Mouse (Mus musculus): ENCODE measurements around the gene Vmn2r67. TPM values are rescaled to one million over a fixed set of nuclear protein-coding genes. Genes with fewer than 3 reads are reported as not detected.
"Not testable (repeated sequence)": the region's sequence is repeated elsewhere in the genome, so short reads cannot be mapped to it uniquely, and the experiment has no call there.

Gene Vmn2r67
- total RNA-seq (2012; rRNA removed): not detected in 2 replicates
- total RNA-seq (2014; rRNA removed): not detected in 2 replicates
- not detected in 2 replicates for polyA plus RNA-seq (2012; ENCODE audit: insufficient read length, low read depth)

DNA sequence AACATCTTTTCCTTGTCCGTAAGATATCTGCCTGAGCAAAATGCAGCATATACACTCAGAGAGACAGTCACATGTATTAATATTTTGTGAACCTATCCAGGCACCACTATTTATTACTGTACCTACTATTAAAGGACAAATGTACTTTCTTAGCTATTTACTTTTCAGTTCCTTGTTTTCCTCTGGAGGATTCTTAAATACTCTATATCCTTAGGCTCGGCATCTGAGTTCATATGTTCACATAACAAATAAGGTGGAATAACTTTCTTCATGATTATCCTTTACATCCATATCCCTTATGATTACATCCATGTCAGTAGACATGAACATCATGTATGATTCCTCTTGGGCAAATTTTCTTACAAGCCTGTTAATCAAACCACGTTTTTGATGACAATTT, at the start of gene Vmn2r67:
Gene Vmn2r67, minus strand, starts transcription at position 101 of the 400 bp plus-strand sequence.
- no peaks in the 10 kb centered on the region for H3K4me1 ChIP-seq (ENCODE audit: control insufficient read depth in 1 of 2, insufficient read depth in 2 of 2)
- no peaks in the 10 kb centered on the region for H3K9me3 ChIP-seq (replicated peaks; ENCODE audit: low read length)
- H3K79me2 ChIP-seq (replicated peaks; ENCODE audit: control insufficient read depth, extremely low read depth, insufficient read depth, poor library complexity, severe bottlenecking): no peaks in the 10 kb centered on the region
- H3K36me3 ChIP-seq (replicated peaks in 1 of 2; ENCODE audit: control insufficient read depth in 1 of 2, insufficient read depth in 1 of 2, low read length in 1 of 2): no peaks in the 10 kb centered on the region
- H3K4me2 ChIP-seq (ENCODE audit: insufficient read depth, low read depth, poor library complexity, severe bottlenecking): no peak within 1 kb of the TSS
- H3K9ac ChIP-seq (ENCODE audit: insufficient read depth, low read depth): no peak within 1 kb of the TSS
- no peak for TF ChIP-seq POLR2A (IDR thresholded peaks at IDR 0.05; ENCODE audit: low read depth, low read length)
- no peak for TF ChIP-seq UBTF (IDR thresholded peaks at IDR 0.05; ENCODE audit: low read depth, low read length)
- no peak for TF ChIP-seq EP300 (IDR thresholded peaks at IDR 0.05; ENCODE audit: low read length)
- no peak for TF ChIP-seq NELFE (IDR thresholded peaks at IDR 0.05; ENCODE audit: low read depth, low read length)
- no peak for TF ChIP-seq MAFK (IDR thresholded peaks at IDR 0.05; ENCODE audit: insufficient replicate concordance, low read length)
- no peak for TF ChIP-seq CTCF (conservative IDR thresholded peaks at IDR 0.05 in 1 of 2, IDR thresholded peaks at IDR 0.05 in 1 of 2; ENCODE audit: low read depth in 2 of 2, low read length in 2 of 2)
- TF ChIP-seq ZMIZ1 (IDR thresholded peaks at IDR 0.05; ENCODE audit: low read depth, low read length): no peak
- no peak for TF ChIP-seq JUND (conservative IDR thresholded peaks at IDR 0.05; ENCODE audit: low read depth, low read length)
- TF ChIP-seq ZKSCAN1 (IDR thresholded peaks at IDR 0.05; ENCODE audit: borderline replicate concordance, low read depth, low read length): no peak
- TF ChIP-seq MEF2A (IDR thresholded peaks at IDR 0.05; ENCODE audit: borderline replicate concordance, low read depth, low read length): no peak
- TF ChIP-seq KAT2A (IDR thresholded peaks at IDR 0.05; ENCODE audit: insufficient replicate concordance, low read length): no peak
- no peak for TF ChIP-seq JUN (IDR thresholded peaks at IDR 0.05; ENCODE audit: insufficient read depth, low read depth, low read length)
- no peak for TF ChIP-seq BHLHE40 (IDR thresholded peaks at IDR 0.05; ENCODE audit: low read depth, low read length)
- TF ChIP-seq CHD2 (IDR thresholded peaks at IDR 0.05; ENCODE audit: low read length): no peak
- no peak for TF ChIP-seq PAX5 (IDR thresholded peaks at IDR 0.05; ENCODE audit: low read length)
- no peak for TF ChIP-seq IRF4 (IDR thresholded peaks at IDR 0.05; ENCODE audit: low read depth, low read length)
- H3K27ac ChIP-seq (ENCODE audit: insufficient read depth, low read depth): no peak within 1 kb of the TSS
- H3K4me3 ChIP-seq (replicated peaks in 1 of 3; ENCODE audit: low read depth in 2 of 3, low read length in 2 of 3, poor library complexity in 1 of 3): no peak within 1 kb of the TSS
- in situ Hi-C loops (cut with MboI; ENCODE audit: low pct_ligation_motif_present, low pct_unique_long_range_greater_than_20kb, low sequenced_read_pairs) (no loop called here), dilution Hi-C loops (cut with MboI; ENCODE audit: extremely low pct_ligation_motif_present, extremely low pct_unique_long_range_greater_than_20kb, low sequenced_read_pairs) (no loop called here)
- no peaks in the 10 kb centered on the region for H3K27me3 ChIP-seq (replicated peaks)
- no peak for DNase-seq (ENCODE audit: extremely low read depth)

DNA sequence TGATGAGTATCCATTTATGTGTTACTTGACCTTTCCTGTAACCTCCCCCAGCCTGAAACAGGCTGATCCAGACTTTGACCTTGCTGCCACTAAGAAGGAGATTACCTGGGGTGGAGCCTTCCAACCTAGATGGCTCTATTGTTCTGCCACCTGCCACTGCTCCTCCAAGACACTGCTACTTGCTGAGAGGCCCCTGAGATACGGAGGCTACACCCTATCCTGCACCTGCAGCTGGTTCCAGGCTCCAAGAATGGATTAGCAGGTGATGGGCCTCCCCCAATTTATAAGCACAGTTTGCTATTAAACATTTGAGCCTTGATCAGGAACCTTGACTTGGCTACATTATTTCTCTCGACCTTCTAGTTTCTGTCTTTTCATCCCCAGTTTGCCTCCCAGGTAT, 51.3 kb downstream of the Vmn2r67 start:
- H3K9ac ChIP-seq (ENCODE audit: insufficient read depth, low read depth); H3K4me3 ChIP-seq (replicated peaks in 1 of 3; ENCODE audit: low read depth in 2 of 3, low read length in 2 of 3, poor library complexity in 1 of 3); H3K4me1 ChIP-seq (ENCODE audit: control insufficient read depth in 1 of 2, insufficient read depth in 2 of 2); H3K36me3 ChIP-seq (replicated peaks in 1 of 2; ENCODE audit: control insufficient read depth in 1 of 2, insufficient read depth in 1 of 2, low read length in 1 of 2); dilution Hi-C loops (cut with MboI; ENCODE audit: extremely low pct_ligation_motif_present, extremely low pct_unique_long_range_greater_than_20kb, low sequenced_read_pairs); H3K4me2 ChIP-seq (ENCODE audit: insufficient read depth, low read depth, poor library complexity, severe bottlenecking); DNase-seq (ENCODE audit: extremely low read depth); H3K27ac ChIP-seq (ENCODE audit: insufficient read depth, low read depth); H3K79me2 ChIP-seq (replicated peaks; ENCODE audit: control insufficient read depth, extremely low read depth, insufficient read depth, poor library complexity, severe bottlenecking); H3K27me3 ChIP-seq (replicated peaks); H3K9me3 ChIP-seq (replicated peaks; ENCODE audit: low read length); in situ Hi-C loops (cut with MboI; ENCODE audit: low pct_ligation_motif_present, low pct_unique_long_range_greater_than_20kb, low sequenced_read_pairs): not testable (repeated sequence)

Other genes starting within 250 kb of the Vmn2r67 start
- not detected in 2 replicates for gene Vmn2r65, start 191.9 kb downstream of the Vmn2r67 start, total RNA-seq (2012; rRNA removed)
- not detected in 2 replicates for gene Vmn2r65, start 191.9 kb downstream of the Vmn2r67 start, total RNA-seq (2014; rRNA removed)
- gene Vmn2r65, start 191.9 kb downstream of the Vmn2r67 start, polyA plus RNA-seq (2012; ENCODE audit: insufficient read length, low read depth): not detected in 2 replicates
- gene Vmn2r66, start 143.7 kb downstream of the Vmn2r67 start, total RNA-seq (2012; rRNA removed): not detected in 2 replicates
- gene Vmn2r66, start 143.7 kb downstream of the Vmn2r67 start, total RNA-seq (2014; rRNA removed): not detected in 2 replicates
- gene Vmn2r66, start 143.7 kb downstream of the Vmn2r67 start, polyA plus RNA-seq (2012; ENCODE audit: insufficient read length, low read depth): 0.01 TPM in 1 of 2 replicates, not detected in the other
- not detected in 2 replicates for gene Vmn2r68, start 81.8 kb upstream of the Vmn2r67 start, total RNA-seq (2012; rRNA removed)
- not detected in 2 replicates for gene Vmn2r68, start 81.8 kb upstream of the Vmn2r67 start, total RNA-seq (2014; rRNA removed)
- gene Vmn2r68, start 81.8 kb upstream of the Vmn2r67 start, polyA plus RNA-seq (2012; ENCODE audit: insufficient read length, low read depth): not detected in 2 replicates